Mouse (Mus musculus): Measurements from ENCODE around the gene Prkaca.

- no peak for TF ChIP-seq RCOR1 (IDR thresholded peaks at IDR 0.05; ENCODE audit: low read depth, low read length)
- no peak for TF ChIP-seq CTCF (IDR thresholded peaks at IDR 0.05 in 2 of 3, conservative IDR thresholded peaks at IDR 0.05 in 1 of 3; ENCODE audit: control insufficient read depth in 1 of 3, insufficient read depth in 1 of 3, low read depth in 2 of 3, low read length in 3 of 3, poor library complexity in 1 of 3, severe bottlenecking in 1 of 3)
- TF ChIP-seq ZMIZ1 (IDR thresholded peaks at IDR 0.05; ENCODE audit: low read depth, low read length) = no peak
- TF ChIP-seq POLR2A (IDR thresholded peaks at IDR 0.05; ENCODE audit: control insufficient read depth in 1 of 2, insufficient read depth in 1 of 2, low read depth in 1 of 2, low read length in 2 of 2, poor library complexity in 1 of 2) = no peak
- TF ChIP-seq TCF12 (IDR thresholded peaks at IDR 0.05; ENCODE audit: low read depth, low read length) = no peak
- TF ChIP-seq CHD1 (IDR thresholded peaks at IDR 0.05; ENCODE audit: low read depth, low read length) = no peak
- TF ChIP-seq GATA1 (IDR thresholded peaks at IDR 0.05; ENCODE audit: low read depth, low read length) = no peak
- TF ChIP-seq NELFE (IDR thresholded peaks at IDR 0.05; ENCODE audit: low read depth, low read length) = no peak
- no peak for TF ChIP-seq USF2 (IDR thresholded peaks at IDR 0.05; ENCODE audit: borderline replicate concordance in 1 of 2, insufficient read depth in 1 of 2, low read depth in 1 of 2, low read length in 2 of 2)
- no peak for TF ChIP-seq MYC (IDR thresholded peaks at IDR 0.05; ENCODE audit: low read depth, low read length)
These were observed 603 bp downstream of the Prkaca start for GRCm38 (mm10) chr8:83973161-83974031.

Measured in MEL (cell line).